Mouse (Mus musculus) kidney, adult 9 months (tissue): Measurements from ENCODE around the gene Sept6.

Experiments used
- DNase-seq: peaks from one replicate; pipeline ENCODE4 v3.0.0; 2022

Sept6 gene

GRCm38 (mm10) chrX:36863766-36864608 lies 127.6 kb downstream of the Sept6 start:
- DNase-seq, result peak; percentile 88
